Mouse (Mus musculus): Measurements from ENCODE around the gene Csrnp3. TPM values are rescaled to one million over a fixed set of nuclear protein-coding genes. Genes with fewer than 3 reads are reported as not detected.
"Not testable (repeated sequence)": the region's sequence is repeated elsewhere in the genome, so short reads cannot be mapped to it uniquely, and the experiment has no call there.

Csrnp3 gene
- polyA plus RNA-seq, 1 experiment: not detected

DNA sequence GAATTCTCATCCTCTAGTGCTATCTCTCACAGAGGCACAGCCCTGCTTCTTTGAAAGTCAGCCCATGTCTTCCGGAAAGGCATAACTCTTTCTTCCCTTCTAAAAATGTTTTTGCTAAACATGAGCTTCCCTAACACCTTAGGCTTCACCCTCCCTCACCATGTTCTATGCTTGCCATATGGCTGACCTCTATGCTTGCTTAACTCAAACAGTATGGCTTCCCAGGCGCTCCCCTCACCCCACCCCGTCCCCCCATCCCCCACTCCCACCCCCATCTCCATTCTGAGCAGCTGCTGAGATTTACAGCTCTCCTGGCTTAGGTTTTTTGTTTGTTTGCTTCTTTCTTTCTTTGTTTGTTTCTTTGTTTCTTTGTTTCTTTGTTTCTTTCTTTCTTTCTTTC lies 3.2 kb upstream of the Csrnp3 start:
- H3K79me3 ChIP-seq (ENCODE audit: low read depth): no peaks in the 10 kb centered on the region
- no peaks in the 10 kb centered on the region for H3K79me2 ChIP-seq (ENCODE audit: control insufficient read depth, insufficient read depth)
- no peaks in the 10 kb centered on the region for H3K27me3 ChIP-seq (ENCODE audit: control insufficient read depth, insufficient read depth, insufficient read length)
- H3K36me3 ChIP-seq (ENCODE audit: control insufficient read depth, insufficient read depth): no peaks in the 10 kb centered on the region
- no peak overlapping the region for H3ac ChIP-seq (ENCODE audit: control insufficient read depth, insufficient read length, low read depth)
- no peak overlapping the region for H3K4me3 ChIP-seq (ENCODE audit: insufficient read depth, poor library complexity, severe bottlenecking)
- TF ChIP-seq FOSL1 (IDR thresholded peaks at IDR 0.05; ENCODE audit: insufficient read depth, low read length, poor library complexity, severe bottlenecking) (no peak), CTCF (IDR thresholded peaks at IDR 0.05; ENCODE audit: control insufficient read depth, insufficient read depth, insufficient read length) (no peak), CEBPB (IDR thresholded peaks at IDR 0.05; ENCODE audit: low read depth) (no peak), MYOD1 (IDR thresholded peaks at IDR 0.05; ENCODE audit: control insufficient read depth, insufficient read length, low read depth) (no peak), USF1 (IDR thresholded peaks at IDR 0.05; ENCODE audit: low read depth) (no peak), MYOG (IDR thresholded peaks at IDR 0.05; ENCODE audit: control insufficient read depth, extremely low read depth, insufficient read length) (no peak), MAX (IDR thresholded peaks at IDR 0.05) (no peak)

DNA sequence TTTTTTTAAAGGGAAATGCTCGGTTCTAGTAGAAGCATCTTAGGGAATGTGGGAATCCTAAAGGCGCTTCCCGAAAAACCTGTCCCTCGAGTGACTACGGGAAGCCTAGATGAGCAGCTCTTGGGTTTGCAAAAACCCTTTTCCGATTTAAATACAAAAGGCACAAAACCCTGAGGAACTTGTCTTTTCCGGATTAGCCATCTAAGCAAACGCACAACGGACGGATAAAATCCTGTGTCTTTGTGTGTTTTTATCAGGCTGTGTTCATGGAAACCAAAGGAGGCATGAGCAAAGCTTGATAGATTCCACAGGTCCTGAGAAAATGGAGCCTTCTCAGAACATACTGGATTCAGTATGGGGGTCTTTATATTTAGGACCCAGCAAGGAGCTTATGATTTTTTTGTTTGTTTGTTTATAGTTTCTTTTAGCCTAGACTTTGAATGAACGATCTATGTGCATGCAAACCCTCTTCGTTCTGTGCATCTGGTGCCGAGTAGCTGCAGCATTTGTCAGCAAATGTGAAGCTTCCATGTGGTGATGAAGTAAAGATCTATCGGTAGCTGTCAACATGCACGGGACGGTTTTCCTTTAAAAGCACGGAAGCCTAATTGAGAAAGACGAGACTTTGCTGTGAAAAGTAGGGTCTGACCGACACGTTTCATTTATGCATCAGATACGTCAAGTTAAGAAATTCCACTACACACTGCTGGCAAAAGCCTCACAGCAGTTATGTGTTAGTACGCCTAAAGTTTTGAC lies 611 bp downstream of the Csrnp3 start:
- Histone ChIP-seq H3K36me3 (ENCODE audit: control insufficient read depth, insufficient read depth) (no peaks in the 10 kb centered on the region), H3K4me3 (ENCODE audit: insufficient read depth, poor library complexity, severe bottlenecking) (no peak overlapping the region), H3ac (ENCODE audit: control insufficient read depth, insufficient read length, low read depth) (no peak overlapping the region), H3K27me3 (ENCODE audit: control insufficient read depth, insufficient read depth, insufficient read length) (no peaks in the 10 kb centered on the region), H3K79me2 (ENCODE audit: control insufficient read depth, insufficient read depth) (no peaks in the 10 kb centered on the region), H3K79me3 (ENCODE audit: low read depth) (no peaks in the 10 kb centered on the region)
- TF ChIP-seq USF1 (IDR thresholded peaks at IDR 0.05; ENCODE audit: low read depth) (no peak), FOSL1 (IDR thresholded peaks at IDR 0.05; ENCODE audit: insufficient read depth, low read length, poor library complexity, severe bottlenecking) (no peak), CEBPB (IDR thresholded peaks at IDR 0.05; ENCODE audit: low read depth) (no peak), CTCF (IDR thresholded peaks at IDR 0.05; ENCODE audit: control insufficient read depth, insufficient read depth, insufficient read length) (no peak), MYOG (IDR thresholded peaks at IDR 0.05; ENCODE audit: control insufficient read depth, extremely low read depth, insufficient read length) (no peak), MYOD1 (IDR thresholded peaks at IDR 0.05; ENCODE audit: control insufficient read depth, insufficient read length, low read depth) (no peak), MAX (IDR thresholded peaks at IDR 0.05) (no peak)

- H3K79me2 ChIP-seq (ENCODE audit: control insufficient read depth, insufficient read depth): no peaks in the 10 kb centered on the region
- H3ac ChIP-seq (ENCODE audit: control insufficient read depth, insufficient read length, low read depth): no peak overlapping the region
- H3K27me3 ChIP-seq (ENCODE audit: control insufficient read depth, insufficient read depth, insufficient read length): no peaks in the 10 kb centered on the region
- no peaks in the 10 kb centered on the region for H3K79me3 ChIP-seq (ENCODE audit: low read depth)
- no peak for TF ChIP-seq MYOD1 (IDR thresholded peaks at IDR 0.05; ENCODE audit: control insufficient read depth, insufficient read length, low read depth)
- TF ChIP-seq CEBPB (IDR thresholded peaks at IDR 0.05; ENCODE audit: low read depth): no peak
- TF ChIP-seq USF1 (IDR thresholded peaks at IDR 0.05; ENCODE audit: low read depth): no peak
- TF ChIP-seq CTCF (IDR thresholded peaks at IDR 0.05; ENCODE audit: control insufficient read depth, insufficient read depth, insufficient read length): no peak
- TF ChIP-seq FOSL1 (IDR thresholded peaks at IDR 0.05; ENCODE audit: insufficient read depth, low read length, poor library complexity, severe bottlenecking): no peak
- TF ChIP-seq MAX (IDR thresholded peaks at IDR 0.05): no peak
- TF ChIP-seq MYOG (IDR thresholded peaks at IDR 0.05; ENCODE audit: control insufficient read depth, extremely low read depth, insufficient read length): no peak
- H3K4me3 ChIP-seq (ENCODE audit: insufficient read depth, poor library complexity, severe bottlenecking): no peak overlapping the region
- H3K36me3 ChIP-seq (ENCODE audit: control insufficient read depth, insufficient read depth): no peaks in the 10 kb centered on the region
Measured at GRCm38 (mm10) chr2:65847463-65848110, 2.0 kb downstream of the Csrnp3 start.

DNA sequence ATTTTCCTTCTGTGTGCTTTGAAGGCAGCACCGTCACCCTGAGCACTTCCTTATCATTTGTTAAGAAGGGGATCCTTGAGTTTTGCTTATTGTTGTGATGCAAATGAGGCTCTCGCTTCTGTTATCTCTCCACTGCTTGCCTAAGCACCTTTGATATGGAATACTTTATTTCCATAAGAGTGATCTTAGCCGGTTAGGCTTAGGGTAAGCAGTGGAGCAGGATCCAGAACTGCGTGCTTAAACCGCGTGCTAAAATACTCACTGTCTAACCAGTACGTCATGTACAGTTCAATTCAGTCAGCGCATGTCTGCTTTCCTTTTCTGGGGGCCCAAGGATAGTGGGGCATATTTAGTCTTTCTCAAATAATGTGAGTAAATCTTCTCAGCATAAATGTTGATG lies 3.1 kb downstream of the Csrnp3 start:
- no peaks in the 10 kb centered on the region for H3K27me3 ChIP-seq (ENCODE audit: control insufficient read depth, insufficient read depth, insufficient read length)
- H3K36me3 ChIP-seq (ENCODE audit: control insufficient read depth, insufficient read depth): no peaks in the 10 kb centered on the region
- no peak overlapping the region for H3ac ChIP-seq (ENCODE audit: control insufficient read depth, insufficient read length, low read depth)
- TF ChIP-seq MAX (IDR thresholded peaks at IDR 0.05) (no peak), MYOG (IDR thresholded peaks at IDR 0.05; ENCODE audit: control insufficient read depth, extremely low read depth, insufficient read length) (no peak), USF1 (IDR thresholded peaks at IDR 0.05; ENCODE audit: low read depth) (no peak), CEBPB (IDR thresholded peaks at IDR 0.05; ENCODE audit: low read depth) (no peak), MYOD1 (IDR thresholded peaks at IDR 0.05; ENCODE audit: control insufficient read depth, insufficient read length, low read depth) (no peak), CTCF (IDR thresholded peaks at IDR 0.05; ENCODE audit: control insufficient read depth, insufficient read depth, insufficient read length) (no peak), FOSL1 (IDR thresholded peaks at IDR 0.05; ENCODE audit: insufficient read depth, low read length, poor library complexity, severe bottlenecking) (no peak)
- H3K79me3 ChIP-seq (ENCODE audit: low read depth): no peaks in the 10 kb centered on the region
- H3K4me3 ChIP-seq (ENCODE audit: insufficient read depth, poor library complexity, severe bottlenecking): no peak overlapping the region
- H3K79me2 ChIP-seq (ENCODE audit: control insufficient read depth, insufficient read depth): no peaks in the 10 kb centered on the region

DNA sequence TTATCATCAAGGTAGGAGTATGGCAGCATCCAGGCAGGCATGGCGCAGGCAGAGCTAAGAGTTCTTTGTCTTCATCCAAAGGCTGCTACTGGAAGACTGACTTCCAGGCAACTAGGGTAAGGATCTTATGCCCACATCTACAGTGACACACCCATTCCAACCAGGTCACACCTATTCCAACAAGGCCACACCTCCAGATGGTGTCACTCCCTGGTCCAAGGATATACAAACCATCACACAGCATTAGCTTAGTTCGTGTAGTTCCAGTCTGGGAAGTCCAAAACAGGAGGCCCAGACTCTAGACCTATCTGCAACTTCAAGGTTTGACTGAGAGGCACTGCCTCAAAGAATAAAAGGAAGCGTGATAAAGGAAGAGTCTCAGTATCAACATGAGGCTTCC lies 4.7 kb downstream of the Csrnp3 start:
- H3K79me3 ChIP-seq (ENCODE audit: low read depth); H3K27me3 ChIP-seq (ENCODE audit: control insufficient read depth, insufficient read depth, insufficient read length); H3ac ChIP-seq (ENCODE audit: control insufficient read depth, insufficient read length, low read depth); H3K4me3 ChIP-seq (ENCODE audit: insufficient read depth, poor library complexity, severe bottlenecking); H3K79me2 ChIP-seq (ENCODE audit: control insufficient read depth, insufficient read depth); H3K36me3 ChIP-seq (ENCODE audit: control insufficient read depth, insufficient read depth): not testable (repeated sequence)

GRCm38 (mm10) chr2:65856791-65857190 lies 11.2 kb downstream of the Csrnp3 start:
- no peaks in the 10 kb centered on the region for H3K79me3 ChIP-seq (ENCODE audit: low read depth)
- no peaks in the 10 kb centered on the region for H3K36me3 ChIP-seq (ENCODE audit: control insufficient read depth, insufficient read depth)
- H3K79me2 ChIP-seq (ENCODE audit: control insufficient read depth, insufficient read depth): no peaks in the 10 kb centered on the region
- H3ac ChIP-seq (ENCODE audit: control insufficient read depth, insufficient read length, low read depth): no peak overlapping the region
- no peak overlapping the region for H3K4me3 ChIP-seq (ENCODE audit: insufficient read depth, poor library complexity, severe bottlenecking)
- no peak for TF ChIP-seq MYOG (IDR thresholded peaks at IDR 0.05; ENCODE audit: control insufficient read depth, extremely low read depth, insufficient read length)
- TF ChIP-seq MYOD1 (IDR thresholded peaks at IDR 0.05; ENCODE audit: control insufficient read depth, insufficient read length, low read depth): no peak
- no peak for TF ChIP-seq USF1 (IDR thresholded peaks at IDR 0.05; ENCODE audit: low read depth)
- no peak for TF ChIP-seq MAX (IDR thresholded peaks at IDR 0.05)
- no peak for TF ChIP-seq FOSL1 (IDR thresholded peaks at IDR 0.05; ENCODE audit: insufficient read depth, low read length, poor library complexity, severe bottlenecking)
- TF ChIP-seq CTCF (IDR thresholded peaks at IDR 0.05; ENCODE audit: control insufficient read depth, insufficient read depth, insufficient read length): no peak
- no peak for TF ChIP-seq CEBPB (IDR thresholded peaks at IDR 0.05; ENCODE audit: low read depth)
- no peaks in the 10 kb centered on the region for H3K27me3 ChIP-seq (ENCODE audit: control insufficient read depth, insufficient read depth, insufficient read length)
